Mouse (Mus musculus) T-helper 17 cell (primary cell): ENCODE data around the gene Gripap1.

ENCODE experiments used
- in situ Hi-C, 2 experiments: fragments of 300-600 bp; cut with MboI, MseI; formaldehyde crosslinking; loops; 1 replicate in 1 of 2; 2 replicates in 1 of 2; pipeline ENCODE4 v1.15.1; 2025; ENCODE audit warnings: high pct_unique_total_duplicates in 2 of 2

Gripap1 gene

GRCm38 (mm10) chrX:7867141-7867540, 77.6 kb downstream of the Gripap1 start:
- in situ Hi-C loops = no loop called here

GRCm38 (mm10) chrX:7868506-7868905, 78.9 kb downstream of the Gripap1 start:
- in situ Hi-C loops = no loop called here

- in situ Hi-C loops = no loop called here
These were observed 80.3 kb downstream of the Gripap1 start for GRCm38 (mm10) chrX:7869826-7870225.
